Mouse (Mus musculus) liver, adult 2 months (tissue): ENCODE results near the gene Gskip. TPM values are rescaled to one million over a fixed set of nuclear protein-coding genes. Genes with fewer than 3 reads are reported as not detected.

Experiments
- DNase-seq: peaks from one replicate; pipeline ENCODE4 v3.0.0-alpha.2; 2011; ENCODE audit warnings: low read depth, low spot score; ENCODE audit errors: extremely low read depth
- H3K27ac ChIP-seq: fragments of 200-500 bp; replicated peaks from 2 replicates; pipeline ENCODE4 v1.5.1; 2012; ENCODE audit warnings: low read depth, mild to moderate bottlenecking, control low read depth, inconsistent platforms, low read length; ENCODE audit not compliant: insufficient read depth
- H3K27me3 ChIP-seq: fragments of 200-500 bp; 2 replicates; pipeline ENCODE4 v1.6.1; 2012; ENCODE audit warnings: mild to moderate bottlenecking, moderate library complexity, low read length, inconsistent platforms; ENCODE audit not compliant: control insufficient read depth, insufficient read depth
- H3K36me3 ChIP-seq: fragments of 200-500 bp; 2 replicates; pipeline ENCODE4 v1.6.1; 2012; ENCODE audit warnings: low read length, inconsistent platforms; ENCODE audit not compliant: control insufficient read depth, insufficient read depth
- H3K4me1 ChIP-seq: fragments of 200-500 bp; 2 replicates; pipeline ENCODE4 v1.6.1; 2011; ENCODE audit warnings: low read length; ENCODE audit not compliant: control insufficient read depth, insufficient read depth
- H3K4me3 ChIP-seq: fragments of 200-500 bp; 2 replicates; pipeline ENCODE4 v1.5.1; 2011; ENCODE audit warnings: low read depth, mild to moderate bottlenecking, control low read depth, low read length, moderate library complexity; ENCODE audit not compliant: insufficient read depth
- H3K79me2 ChIP-seq: fragments of 200-500 bp; 2 replicates; pipeline ENCODE4 v1.6.1; 2012; ENCODE audit warnings: inconsistent platforms, mild to moderate bottlenecking, low read length, moderate library complexity; ENCODE audit not compliant: control insufficient read depth, insufficient read depth
- H3K9ac ChIP-seq: fragments of 200-500 bp; 2 replicates; pipeline ENCODE4 v1.6.1; 2012; ENCODE audit warnings: low read depth, mild to moderate bottlenecking, control low read depth, inconsistent platforms, low read length
- CTCF ChIP-seq: fragments of 200-500 bp; IDR thresholded peaks from 2 replicates; pipeline ENCODE4 v1.5.1; 2011; ENCODE audit warnings: low read depth, low read length, control low read depth
- POLR2A ChIP-seq: fragments of 200-500 bp; IDR thresholded peaks from 2 replicates; pipeline ENCODE4 v1.6.1; 2011; ENCODE audit warnings: low read length, control low read depth; ENCODE audit not compliant: insufficient read depth; ENCODE audit errors: extremely low read depth
- WGBS: fragments of 180-500 bp; shearing (Covaris S2); methylation state at CpG from one replicate; pipeline ENCODE4 v1.1.7; 2018; 5-methylcytosine and 5-hydroxymethylcytosine counted together
- polyA plus RNA-seq: library from polyadenylated mRNA; depleted of rRNA; stranded (reverse); fragments of >200 nt; gene quantifications from 2 replicates; pipeline ENCODE4 v1.2.3, GENCODE M21; 2012
- total RNA-seq: library from RNA; depleted of rRNA; stranded (reverse); fragments of >200 nt; gene quantifications from 2 replicates; pipeline ENCODE4 v1.2.3, GENCODE M21; 2014

Gene Gskip
- total and polyA plus RNA-seq, 2 experiments, result 2.8 to 9.2 TPM

DNA sequence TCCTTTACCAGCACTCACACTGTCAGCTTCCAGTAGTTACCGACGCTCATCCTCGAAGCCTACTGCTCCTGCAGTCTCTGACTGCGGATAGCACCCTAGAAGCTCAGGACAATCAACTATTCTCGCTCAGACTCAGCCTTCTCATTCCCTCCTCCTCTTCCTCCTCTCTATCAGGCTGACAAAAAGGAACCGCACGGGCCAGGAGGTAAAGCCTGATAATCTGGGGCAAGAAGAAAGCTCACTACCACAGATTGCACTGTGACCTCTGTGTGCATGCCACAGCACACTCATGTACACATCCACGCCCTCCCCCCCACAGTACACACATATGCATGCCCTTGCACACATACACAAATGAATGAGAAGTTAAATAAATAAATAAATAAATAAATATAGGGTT is 8.4 kb upstream of the Gskip start:
- H3K79me2 ChIP-seq, result peaks cover 32% of the 10 kb centered on the region; the same call in 1 of the 2 replicates
- no peaks in the 10 kb centered on the region for H3K27me3 ChIP-seq
- TF ChIP-seq CTCF (no peak), POLR2A (no peak)
- DNase-seq, result no peak
- H3K27ac ChIP-seq, result no peak overlapping the region
- 94% methylated on average over 8 of the region's 8 CpGs for WGBS
- peaks cover 26% of the 10 kb centered on the region for H3K36me3 ChIP-seq
- H3K9ac ChIP-seq, result no peak overlapping the region
- no peak overlapping the region for H3K4me3 ChIP-seq
- H3K4me1 ChIP-seq, result no peaks in the 10 kb centered on the region; the same call in 1 of the 2 replicates

DNA sequence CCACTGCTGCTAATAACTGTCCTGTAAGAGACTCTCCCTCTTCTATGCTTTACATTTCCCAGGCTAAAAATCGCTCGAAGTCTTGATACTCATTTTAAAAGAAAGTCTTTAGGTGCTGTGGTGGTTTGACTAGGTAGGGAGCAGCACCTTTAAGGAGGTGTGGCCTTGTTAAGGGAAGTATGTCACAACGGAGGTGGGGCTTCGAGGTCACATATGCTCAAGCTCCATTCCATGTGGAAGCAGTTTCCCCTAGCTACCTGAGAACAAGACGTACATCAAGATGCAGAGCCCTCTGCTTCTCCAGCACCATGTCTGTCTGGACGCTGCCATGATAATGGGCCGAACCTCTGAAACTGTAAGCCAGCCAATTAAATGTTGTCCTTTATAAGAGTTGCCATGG is 6.4 kb upstream of the Gskip start:
- H3K36me3 ChIP-seq, result peaks cover 20% of the 10 kb centered on the region
- peaks cover 2% of the 10 kb centered on the region for H3K4me1 ChIP-seq
- no peak for TF ChIP-seq POLR2A
- no peak for TF ChIP-seq CTCF
- H3K79me2 ChIP-seq, result peaks cover 41% of the 10 kb centered on the region; the same call in 1 of the 2 replicates
- H3K27ac ChIP-seq, result no peak overlapping the region
- DNase-seq, result no peak
- WGBS, result 94% methylated on average over 7 of the region's 7 CpGs
- H3K9ac ChIP-seq, result no peak overlapping the region
- H3K27me3 ChIP-seq, result no peaks in the 10 kb centered on the region
- H3K4me3 ChIP-seq, result no peak overlapping the region

DNA sequence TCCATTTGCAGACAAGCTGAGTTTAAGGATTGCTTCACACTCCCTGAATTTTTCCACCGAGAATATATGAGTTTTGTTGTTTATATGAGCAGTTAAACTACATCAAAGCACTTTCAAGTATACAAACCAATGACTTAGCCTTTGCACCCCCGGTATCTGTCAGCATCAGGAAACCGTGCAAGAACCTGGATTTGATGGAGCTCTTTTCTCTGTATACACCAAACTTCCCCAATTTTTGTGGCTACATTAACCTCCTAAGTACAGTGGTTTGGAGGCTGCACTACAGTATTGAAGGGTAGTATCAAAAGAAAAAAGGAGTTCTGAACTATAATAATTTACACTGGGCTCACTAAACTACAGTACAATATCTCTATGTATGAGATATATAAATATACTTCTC is 5.9 kb upstream of the Gskip start:
- H3K79me2 ChIP-seq, result peaks cover 43% of the 10 kb centered on the region; the same call in 1 of the 2 replicates
- H3K4me1 ChIP-seq, result peaks cover 3% of the 10 kb centered on the region
- peaks cover 15% of the 10 kb centered on the region for H3K36me3 ChIP-seq
- 91% methylated on average over 3 of the region's 3 CpGs for WGBS
- H3K27ac ChIP-seq, result no peak overlapping the region
- H3K27me3 ChIP-seq, result no peaks in the 10 kb centered on the region
- no peak for DNase-seq
- no peak for TF ChIP-seq POLR2A
- H3K9ac ChIP-seq, result no peak overlapping the region
- no peak overlapping the region for H3K4me3 ChIP-seq

DNA sequence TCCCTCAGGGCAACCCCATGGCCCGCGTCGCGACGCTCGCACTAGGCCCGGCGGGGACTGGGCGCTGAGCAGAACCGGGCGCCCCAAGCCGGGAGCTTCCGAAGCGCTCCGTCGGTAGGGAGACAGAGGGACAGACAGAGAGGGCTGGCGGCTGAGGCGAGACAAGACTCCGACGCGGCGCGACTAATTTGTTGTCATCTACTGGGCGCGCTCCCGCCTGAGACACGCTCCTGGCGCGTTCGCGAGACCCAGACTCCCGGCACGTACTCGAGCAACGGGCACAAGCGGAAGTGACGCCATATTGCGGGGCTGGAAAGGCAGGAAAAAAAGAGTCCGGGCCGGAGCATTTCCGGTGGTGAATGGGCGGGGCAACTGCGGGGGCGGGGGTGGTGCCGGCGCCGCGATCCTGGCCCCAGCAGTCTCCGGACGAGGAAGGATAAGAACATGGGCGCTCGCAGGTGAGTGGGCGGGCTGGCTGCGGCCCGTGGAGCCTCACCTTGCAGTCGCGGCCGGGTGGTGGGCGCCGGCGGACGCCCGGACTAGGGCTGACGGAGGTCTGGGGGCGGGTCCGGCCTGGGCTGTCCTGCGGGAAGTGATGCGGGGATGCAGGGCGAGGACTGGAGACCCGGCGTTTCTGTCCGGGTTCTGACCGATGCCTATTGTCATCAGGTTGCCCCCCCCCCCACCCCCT is 517 bp downstream of the Gskip start, which contains the start of gene Atg2b:
Gene Atg2b (minus strand): TSS at position 211 of the 691 bp plus-strand sequence.
- peak; percentile 87 for DNase-seq
- Histone ChIP-seq H3K4me3 (peak within 1 kb of the TSS; percentile 96), H3K4me1 (peaks cover 9% of the 10 kb centered on the region), H3K27ac (peak within 1 kb of the TSS; percentile 88), H3K36me3 (no peaks in the 10 kb centered on the region), H3K9ac (peak within 1 kb of the TSS; percentile 96), H3K27me3 (no peaks in the 10 kb centered on the region), H3K79me2 (peaks cover 25% of the 10 kb centered on the region; the same call in 1 of the 2 replicates)
- TF ChIP-seq CTCF, result no peak
- peak; percentile 55 for TF ChIP-seq POLR2A
- 1% methylated on average over 72 of the region's 73 CpGs for WGBS

DNA sequence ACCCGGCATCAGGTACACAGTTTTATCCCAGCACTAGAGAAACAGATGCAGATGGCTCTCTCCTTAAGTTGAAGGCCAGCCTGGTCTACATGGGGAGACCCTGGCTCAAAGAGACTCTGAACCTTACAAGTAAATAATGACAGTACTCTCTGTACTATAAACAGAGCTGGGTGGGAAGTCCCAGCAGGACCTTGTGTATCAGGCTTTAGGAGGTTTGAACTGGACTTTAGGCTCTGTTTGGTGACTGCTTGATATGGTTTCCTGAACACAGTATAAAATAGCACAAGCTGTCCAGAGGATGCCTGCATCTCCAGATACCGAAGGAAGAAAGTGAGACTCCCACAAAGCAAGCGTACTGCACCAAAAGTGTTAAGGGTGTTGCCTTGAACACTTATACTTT is 2.2 kb downstream of the Gskip start:
- H3K4me3 ChIP-seq, result no peak overlapping the region

DNA sequence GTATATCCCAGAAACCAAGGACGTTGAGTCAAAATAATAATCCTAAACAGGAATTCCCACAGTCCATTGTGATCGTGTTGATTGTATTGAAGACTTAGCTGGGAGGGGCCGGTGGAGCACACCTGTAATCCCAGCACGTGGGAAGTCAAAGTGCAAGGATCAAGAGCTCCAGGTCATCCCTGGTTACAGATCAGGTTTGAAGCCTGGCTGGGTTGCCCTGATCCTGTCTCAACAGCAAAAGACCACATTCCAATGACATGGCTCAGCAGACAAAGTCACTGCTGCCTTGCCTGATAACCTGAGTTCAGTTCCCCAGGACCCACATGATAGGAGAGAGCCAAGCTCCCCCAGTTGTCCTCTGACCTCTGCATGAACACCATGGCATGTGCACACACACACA is 2.8 kb downstream of the Gskip start:
- Histone ChIP-seq H3K9ac (no peak overlapping the region), H3K4me1 (peaks cover 9% of the 10 kb centered on the region), H3K27me3 (no peaks in the 10 kb centered on the region), H3K4me3 (no peak overlapping the region), H3K27ac (no peak overlapping the region), H3K36me3 (no peaks in the 10 kb centered on the region; the same call in 1 of the 2 replicates), H3K79me2 (peaks cover 19% of the 10 kb centered on the region; the same call in 1 of the 2 replicates)
- DNase-seq, result peak; percentile 78
- TF ChIP-seq POLR2A (no peak), CTCF (no peak)
- 31% methylated on average over 4 of the region's 4 CpGs for WGBS

More for the DNA sequence above, 2.2 kb downstream of the Gskip start:
- 75% methylated on average over 3 of the region's 3 CpGs for WGBS
- H3K36me3 ChIP-seq, result no peaks in the 10 kb centered on the region; the same call in 1 of the 2 replicates
- DNase-seq, result peak; percentile 63
- peaks cover 9% of the 10 kb centered on the region for H3K4me1 ChIP-seq
- no peaks in the 10 kb centered on the region for H3K27me3 ChIP-seq
- H3K79me2 ChIP-seq, result peaks cover 23% of the 10 kb centered on the region; the same call in 1 of the 2 replicates
- no peak overlapping the region for H3K27ac ChIP-seq
- H3K9ac ChIP-seq, result no peak overlapping the region
- TF ChIP-seq CTCF (no peak), POLR2A (no peak)
